Mouse (Mus musculus) heart, embryonic 13.5 days (tissue): ENCODE results near the gene Fdxr. TPM values are rescaled to one million over a fixed set of nuclear protein-coding genes. Genes with fewer than 3 reads are reported as not detected.
A peak's percentile ranks its signal among the peaks of the same experiment; 100 is the strongest.

Experiments
- ATAC-seq: fragments of 200-750 bp; cut with Nextera tagmentation; 2 replicates; pipeline ENCODE4 v1.8.0; 2017; ENCODE audit warnings: moderate TSS enrichment; ENCODE audit not compliant: insufficient number of reproducible peaks, low FRiP score, low TSS enrichment; ENCODE audit errors: extremely low read depth
- H3K27ac ChIP-seq: fragments of 300-500 bp; sonication (generic); replicated peaks from 2 replicates; pipeline ENCODE4 v1.5.1; 2015; ENCODE audit warnings: moderate library complexity, mild to moderate bottlenecking, inconsistent platforms
- H3K27me3 ChIP-seq: fragments of 300-500 bp; sonication (generic); replicated peaks from 2 replicates; pipeline ENCODE4 v1.6.1; 2015; ENCODE audit warnings: mild to moderate bottlenecking, inconsistent platforms
- H3K36me3 ChIP-seq: fragments of 300-500 bp; sonication (generic); 2 replicates; pipeline ENCODE4 v1.6.1; 2015; ENCODE audit warnings: mild to moderate bottlenecking, inconsistent platforms
- H3K4me1 ChIP-seq: fragments of 300-500 bp; sonication (generic); 2 replicates; pipeline ENCODE4 v1.6.1; 2015; ENCODE audit warnings: inconsistent platforms
- H3K4me2 ChIP-seq: fragments of 300-500 bp; sonication (generic); 2 replicates; pipeline ENCODE4 v1.6.1; 2015; ENCODE audit warnings: inconsistent platforms, mild to moderate bottlenecking, moderate library complexity
- H3K4me3 ChIP-seq: fragments of 300-500 bp; sonication (generic); 2 replicates; pipeline ENCODE4 v1.5.1; 2015; ENCODE audit warnings: moderate library complexity, mild to moderate bottlenecking, inconsistent platforms
- H3K9ac ChIP-seq: fragments of 300-500 bp; sonication (generic); 2 replicates; pipeline ENCODE4 v1.6.1; 2015; ENCODE audit warnings: inconsistent platforms, mild to moderate bottlenecking, moderate library complexity
- H3K9me3 ChIP-seq: fragments of 300-500 bp; sonication (generic); 2 replicates; pipeline ENCODE4 v1.6.1; 2016; ENCODE audit warnings: inconsistent platforms
- WGBS: fragments of 180-500 bp; shearing (Covaris S2); methylation state at CpG from one replicate; pipeline ENCODE4 v1.1.7; 2015; ENCODE audit warnings: mixed read lengths; 5-methylcytosine and 5-hydroxymethylcytosine counted together
- microRNA-seq: library from miRNA; unstranded; fragments of <30 nt; microRNA quantifications from one replicate; pipeline ENCODE4, GENCODE M21; 2016
- polyA plus RNA-seq: library from polyadenylated mRNA; unstranded; fragments of >200 nt; fragmentation: Nextera tagmentation; extraction: Ambion mirVana; gene quantifications from 2 replicates; pipeline ENCODE4 v1.2.1, GENCODE M21; 2015

The Fdxr gene
- polyA plus RNA-seq, 1 experiment from 2014 or later, result 9.5 TPM

DNA sequence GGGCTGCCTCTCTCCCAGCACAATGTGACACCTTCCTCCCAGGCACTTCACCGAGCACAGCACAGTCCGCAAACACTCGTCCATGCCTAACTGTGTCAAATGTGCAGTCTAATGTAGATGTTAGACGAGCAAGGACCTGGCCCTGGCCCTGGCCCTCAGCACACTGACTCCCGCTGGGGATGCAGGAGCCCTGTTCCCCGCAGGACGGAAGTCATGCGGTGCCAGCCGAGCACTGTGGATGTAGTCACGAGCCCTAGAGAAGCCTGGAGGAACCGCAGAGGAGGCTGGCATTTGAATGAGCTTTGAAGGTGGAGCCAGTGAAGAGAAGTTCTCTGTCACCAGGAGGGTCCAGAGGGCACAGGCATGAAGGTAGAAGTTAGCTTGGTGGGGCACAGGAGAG lies 53.4 kb downstream of the Fdxr start:
- no peaks in the 10 kb centered on the region for H3K9me3 ChIP-seq
- peaks cover 95% of the 10 kb centered on the region for H3K4me1 ChIP-seq

DNA sequence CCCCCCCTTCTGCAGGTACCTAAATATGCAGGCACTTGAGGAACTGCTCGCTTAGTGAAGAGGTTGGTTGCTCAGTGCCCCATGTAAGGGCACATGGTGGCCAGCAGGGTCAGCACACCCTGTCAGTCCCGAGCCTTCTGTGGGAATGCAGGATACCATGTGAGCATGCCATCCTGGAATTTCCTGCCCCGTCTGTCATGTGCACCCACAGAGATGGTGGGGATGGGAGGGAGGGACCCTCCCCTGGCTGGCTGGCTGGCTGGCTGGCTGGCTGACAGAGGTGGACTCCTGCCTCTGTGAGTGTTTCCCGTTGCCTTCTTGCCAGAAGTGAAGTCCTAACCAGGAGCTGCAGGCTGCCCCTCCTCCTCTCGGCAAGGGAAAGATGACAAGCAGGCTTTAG lies 54.3 kb downstream of the Fdxr start:
- Histone ChIP-seq H3K4me1 (peaks cover 95% of the 10 kb centered on the region), H3K9me3 (no peaks in the 10 kb centered on the region), H3K9ac (peak overlapping the region; percentile 17; the same call in 1 of the 2 replicates), H3K27me3 (peaks cover 6% of the 10 kb centered on the region), H3K27ac (peak overlapping the region; percentile 93), H3K4me2 (peak overlapping the region; percentile 58), H3K4me3 (peak overlapping the region; percentile 20; the same call in 1 of the 2 replicates), H3K36me3 (no peaks in the 10 kb centered on the region)
- ATAC-seq, result peak; percentile 14; the same call in 1 of the 2 replicates
- 5% methylated on average over 5 of the region's 5 CpGs for WGBS

More for the DNA sequence above, 53.4 kb downstream of the Fdxr start:
- Histone ChIP-seq H3K4me3 (no peak overlapping the region), H3K9ac (peak overlapping the region; percentile 17), H3K27ac (peak overlapping the region; percentile 93), H3K36me3 (no peaks in the 10 kb centered on the region), H3K4me2 (peak overlapping the region; percentile 58; the same call in 1 of the 2 replicates), H3K27me3 (peaks cover 1% of the 10 kb centered on the region)
- no peak for ATAC-seq
- 41% methylated on average over 11 of the region's 11 CpGs for WGBS

DNA sequence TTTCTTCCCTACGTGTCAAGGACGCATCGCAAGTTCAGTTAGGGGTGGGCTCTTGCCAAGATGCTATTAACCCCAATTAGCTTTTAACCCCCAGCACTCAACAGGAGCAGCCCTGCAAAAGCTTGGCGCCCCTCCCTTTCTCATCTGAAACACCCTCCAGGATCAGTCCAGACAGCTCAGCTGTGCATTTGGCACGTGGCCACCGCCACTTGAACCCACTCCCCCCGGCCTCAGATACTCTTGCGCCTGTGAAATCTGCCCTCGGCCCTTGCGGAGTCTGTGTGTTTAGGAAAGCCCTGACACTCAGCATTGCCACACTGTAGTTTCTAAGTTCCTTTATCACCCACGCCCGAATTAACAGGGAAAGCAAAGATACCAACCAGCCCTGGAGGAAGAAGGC lies 54.8 kb downstream of the Fdxr start:
- Histone ChIP-seq H3K27ac (peak overlapping the region; percentile 93), H3K9me3 (no peaks in the 10 kb centered on the region), H3K4me1 (peaks cover 95% of the 10 kb centered on the region), H3K4me2 (peak overlapping the region; percentile 58), H3K36me3 (no peaks in the 10 kb centered on the region), H3K9ac (peak overlapping the region; percentile 17; the same call in 1 of the 2 replicates), H3K4me3 (peak overlapping the region; percentile 20; the same call in 1 of the 2 replicates), H3K27me3 (peaks cover 6% of the 10 kb centered on the region)
- no peak for ATAC-seq
- WGBS, result 13% methylated on average over 12 of the region's 12 CpGs

DNA sequence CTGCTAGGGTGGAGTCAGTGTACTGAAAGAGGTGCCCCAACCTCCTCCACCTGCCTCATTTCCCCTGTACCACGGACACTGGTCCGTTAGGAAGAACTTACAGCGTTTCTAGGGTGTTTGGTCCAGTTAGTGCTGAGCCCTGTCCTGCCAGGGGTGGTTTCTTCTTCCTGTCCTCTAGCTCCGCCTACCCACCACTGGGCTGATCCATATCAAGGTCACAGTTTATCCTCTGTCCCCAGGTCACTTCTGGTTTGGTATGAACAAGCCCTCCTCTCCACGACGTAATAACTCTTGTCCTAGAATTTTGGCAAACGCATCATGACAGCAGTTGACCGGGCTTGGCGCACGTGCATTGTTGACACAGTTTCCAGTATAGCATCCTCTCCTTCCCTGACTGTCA lies 57.2 kb downstream of the Fdxr start:
- Histone ChIP-seq H3K27me3 (peaks cover 6% of the 10 kb centered on the region), H3K27ac (peak overlapping the region; percentile 25; the same call in 1 of the 2 replicates), H3K9ac (no peak overlapping the region), H3K36me3 (peaks cover 8% of the 10 kb centered on the region; the same call in 1 of the 2 replicates), H3K4me3 (no peak overlapping the region), H3K4me2 (no peak overlapping the region), H3K4me1 (peaks cover 81% of the 10 kb centered on the region), H3K9me3 (no peaks in the 10 kb centered on the region)
- no peak for ATAC-seq
- 83% methylated on average over 10 of the region's 10 CpGs for WGBS

DNA sequence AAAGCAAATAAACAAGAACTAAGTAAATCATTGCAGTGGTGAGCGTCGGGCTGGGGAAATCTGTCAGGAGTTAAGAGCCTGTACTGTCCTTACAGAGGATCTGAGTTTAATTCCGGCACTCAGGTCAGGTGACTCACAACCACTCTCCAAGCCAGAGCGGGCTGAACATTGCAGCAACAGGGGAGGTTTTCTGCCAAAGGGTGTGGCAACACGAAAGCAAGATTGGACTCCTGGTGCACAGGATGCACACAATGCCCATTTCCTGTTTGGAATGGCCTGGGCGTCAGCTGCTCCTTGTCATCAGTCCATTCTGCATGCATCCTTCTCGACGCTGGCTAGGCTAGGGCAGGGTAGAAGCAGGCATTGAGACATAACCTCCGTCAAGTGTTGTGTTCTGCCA lies 57.6 kb downstream of the Fdxr start:
- H3K27ac ChIP-seq, result peak overlapping the region; percentile 25; the same call in 1 of the 2 replicates
- H3K9me3 ChIP-seq, result no peaks in the 10 kb centered on the region
- peaks cover 6% of the 10 kb centered on the region for H3K27me3 ChIP-seq
- ATAC-seq, result no peak
- H3K4me1 ChIP-seq, result peaks cover 80% of the 10 kb centered on the region
- 31% methylated on average over 9 of the region's 9 CpGs for WGBS
- peak overlapping the region; percentile 50; the same call in 1 of the 2 replicates for H3K9ac ChIP-seq
- H3K36me3 ChIP-seq, result peaks cover 8% of the 10 kb centered on the region; the same call in 1 of the 2 replicates
- no peak overlapping the region for H3K4me2 ChIP-seq
- no peak overlapping the region for H3K4me3 ChIP-seq

Small RNAs within 50 kb of the gene (microRNA-seq; reads per million reads assigned to microRNA genes)
- not detected for gene Gm25837

Other genes starting within 250 kb of the Fdxr start
- gene Cd300ld5, start 239.3 kb downstream of the Fdxr start, polyA plus RNA-seq, result not detected in 2 replicates
- gene Cd300ld3, start 228.6 kb downstream of the Fdxr start, polyA plus RNA-seq, result not detected in 2 replicates
- not detected in 2 replicates for gene Cd300e, start 214.9 kb downstream of the Fdxr start, polyA plus RNA-seq
- gene Rab37, start 185.6 kb downstream of the Fdxr start, polyA plus RNA-seq, result 1.2 and 1.7 TPM in 2 replicates
- 0.37 and 0.38 TPM in 2 replicates for gene Cd300lf, start 143.1 kb downstream of the Fdxr start, polyA plus RNA-seq
- 23.1 and 24.4 TPM in 2 replicates for gene Slc9a3r1, start 113.7 kb downstream of the Fdxr start, polyA plus RNA-seq
- gene Tmem104, start 89.6 kb downstream of the Fdxr start, polyA plus RNA-seq, result 7.1 and 7.7 TPM in 2 replicates
- gene Nat9, start 89.2 kb downstream of the Fdxr start, polyA plus RNA-seq, result 13.8 and 19.0 TPM in 2 replicates
- gene Grin2c, start 9.8 kb downstream of the Fdxr start, polyA plus RNA-seq, result 0.04 TPM in 1 of 2 replicates, not detected in the other
- gene Fads6, start 20.6 kb upstream of the Fdxr start, polyA plus RNA-seq, result 0.71 and 0.74 TPM in 2 replicates
- gene Otop2, start 30.1 kb upstream of the Fdxr start, polyA plus RNA-seq, result not detected in 2 replicates
- gene Ush1g, start 45.0 kb upstream of the Fdxr start, polyA plus RNA-seq, result 0.09 and 0.13 TPM in 2 replicates
- not detected in 2 replicates for gene Otop3, start 57.7 kb upstream of the Fdxr start, polyA plus RNA-seq
- gene Hid1, start 90.7 kb upstream of the Fdxr start, polyA plus RNA-seq, result 6.8 and 7.0 TPM in 2 replicates
- gene Cdr2l, start 104.9 kb upstream of the Fdxr start, polyA plus RNA-seq, result 6.7 and 7.4 TPM in 2 replicates
- gene Mrpl58, start 126.7 kb upstream of the Fdxr start, polyA plus RNA-seq, result 173 and 184 TPM in 2 replicates
- 1,581 and 1,838 TPM in 2 replicates for gene Atp5h, start 142.9 kb upstream of the Fdxr start, polyA plus RNA-seq
- 8.8 and 12.1 TPM in 2 replicates for gene Kctd2, start 143.1 kb upstream of the Fdxr start, polyA plus RNA-seq
- 0.07 and 0.19 TPM in 2 replicates for gene Trim80, start 163.5 kb upstream of the Fdxr start, polyA plus RNA-seq
- 0.10 and 0.21 TPM in 2 replicates for gene Slc16a5, start 185.4 kb upstream of the Fdxr start, polyA plus RNA-seq
- gene Armc7, start 198.6 kb upstream of the Fdxr start, polyA plus RNA-seq, result 6.6 and 6.9 TPM in 2 replicates
- 57.0 and 59.4 TPM in 2 replicates for gene Nt5c, start 214.8 kb upstream of the Fdxr start, polyA plus RNA-seq
- gene Jpt1, start 237.3 kb upstream of the Fdxr start, polyA plus RNA-seq, result 432 and 502 TPM in 2 replicates